Mouse (Mus musculus): ENCODE measurements around the gene Immp2l. TPM values are rescaled to one million over a fixed set of nuclear protein-coding genes. Genes with fewer than 3 reads are reported as not detected.

Immp2l gene
- polyA plus RNA-seq, 1 experiment from 2014 or later: 12.5 TPM

- no peak for ATAC-seq (ENCODE audit: low read depth)
- H3K36me3 ChIP-seq (ENCODE audit: control insufficient read depth, insufficient read depth): no peaks in the 10 kb centered on the region
- no peaks in the 10 kb centered on the region for H3K4me1 ChIP-seq (ENCODE audit: control insufficient read depth, low read depth, low read length)
- H3K4me3 ChIP-seq (ENCODE audit: low read depth, low read length): no peak overlapping the region
- H3K9me3 ChIP-seq (replicated peaks; ENCODE audit: control insufficient read depth, low read length): no peaks in the 10 kb centered on the region
- no peak overlapping the region for H3K4me2 ChIP-seq (ENCODE audit: low read depth, low read length)
- no peak overlapping the region for H3K9ac ChIP-seq (ENCODE audit: low read depth, low read length)
- no peaks in the 10 kb centered on the region for H3K27me3 ChIP-seq (ENCODE audit: control insufficient read depth, insufficient read depth, low read depth, low read length)
- no peak overlapping the region for H3K27ac ChIP-seq (ENCODE audit: low read length)
These were observed 404.9 kb downstream of the Immp2l start for GRCm38 (mm10) chr12:41428806-41429205.

- WGBS (ENCODE audit: insufficient replicate concordance): 45% methylated on average over 5 of the region's 5 CpGs
- ATAC-seq (ENCODE audit: low read depth): no peak
- H3K9ac ChIP-seq (ENCODE audit: low read depth, low read length): no peak overlapping the region
- no peaks in the 10 kb centered on the region for H3K36me3 ChIP-seq (ENCODE audit: control insufficient read depth, insufficient read depth)
- no peaks in the 10 kb centered on the region for H3K4me1 ChIP-seq (ENCODE audit: control insufficient read depth, low read depth, low read length)
- no peak overlapping the region for H3K4me2 ChIP-seq (ENCODE audit: low read depth, low read length)
- no peak overlapping the region for H3K4me3 ChIP-seq (ENCODE audit: low read depth, low read length)
- H3K27me3 ChIP-seq (ENCODE audit: control insufficient read depth, insufficient read depth, low read depth, low read length): no peaks in the 10 kb centered on the region
- no peak overlapping the region for H3K27ac ChIP-seq (ENCODE audit: low read length)
- H3K9me3 ChIP-seq (replicated peaks; ENCODE audit: control insufficient read depth, low read length): no peaks in the 10 kb centered on the region
These were observed 412.5 kb downstream of the Immp2l start for GRCm38 (mm10) chr12:41436206-41436985.

GRCm38 (mm10) chr12:41438446-41438845 lies 414.6 kb downstream of the Immp2l start:
- Histone ChIP-seq H3K9me3 (replicated peaks; ENCODE audit: control insufficient read depth, low read length) (no peaks in the 10 kb centered on the region), H3K27ac (ENCODE audit: low read length) (no peak overlapping the region), H3K27me3 (ENCODE audit: control insufficient read depth, insufficient read depth, low read depth, low read length) (no peaks in the 10 kb centered on the region), H3K9ac (ENCODE audit: low read depth, low read length) (no peak overlapping the region), H3K36me3 (ENCODE audit: control insufficient read depth, insufficient read depth) (no peaks in the 10 kb centered on the region), H3K4me2 (ENCODE audit: low read depth, low read length) (no peak overlapping the region), H3K4me1 (ENCODE audit: control insufficient read depth, low read depth, low read length) (no peaks in the 10 kb centered on the region), H3K4me3 (ENCODE audit: low read depth, low read length) (no peak overlapping the region)
- WGBS (ENCODE audit: insufficient replicate concordance): 38% methylated on average over 4 of the region's 4 CpGs
- ATAC-seq (ENCODE audit: low read depth): peak; percentile 65

- Histone ChIP-seq H3K9ac (ENCODE audit: low read depth, low read length) (no peak overlapping the region), H3K27ac (ENCODE audit: low read length) (no peak overlapping the region), H3K27me3 (ENCODE audit: control insufficient read depth, insufficient read depth, low read depth, low read length) (no peaks in the 10 kb centered on the region), H3K4me1 (ENCODE audit: control insufficient read depth, low read depth, low read length) (no peaks in the 10 kb centered on the region), H3K9me3 (replicated peaks; ENCODE audit: control insufficient read depth, low read length) (no peaks in the 10 kb centered on the region), H3K36me3 (ENCODE audit: control insufficient read depth, insufficient read depth) (no peaks in the 10 kb centered on the region), H3K4me3 (ENCODE audit: low read depth, low read length) (no peak overlapping the region), H3K4me2 (ENCODE audit: low read depth, low read length) (no peak overlapping the region)
- WGBS (ENCODE audit: insufficient replicate concordance): 74% methylated on average over 3 of the region's 3 CpGs
- ATAC-seq (ENCODE audit: low read depth): no peak
These were observed 444.6 kb downstream of the Immp2l start for GRCm38 (mm10) chr12:41468374-41468991.

- no peak for ATAC-seq (ENCODE audit: low read depth)
- no peak overlapping the region for H3K4me3 ChIP-seq (ENCODE audit: low read depth, low read length)
- H3K27me3 ChIP-seq (ENCODE audit: control insufficient read depth, insufficient read depth, low read depth, low read length): no peaks in the 10 kb centered on the region
- no peak overlapping the region for H3K27ac ChIP-seq (ENCODE audit: low read length)
- no peak overlapping the region for H3K9ac ChIP-seq (ENCODE audit: low read depth, low read length)
- H3K4me2 ChIP-seq (ENCODE audit: low read depth, low read length): no peak overlapping the region
- no peaks in the 10 kb centered on the region for H3K4me1 ChIP-seq (ENCODE audit: control insufficient read depth, low read depth, low read length)
- no peaks in the 10 kb centered on the region for H3K36me3 ChIP-seq (ENCODE audit: control insufficient read depth, insufficient read depth)
- WGBS (ENCODE audit: insufficient replicate concordance): 44% methylated on average over 6 of the region's 6 CpGs
- no peaks in the 10 kb centered on the region for H3K9me3 ChIP-seq (replicated peaks; ENCODE audit: control insufficient read depth, low read length)
These were observed 445.4 kb downstream of the Immp2l start for GRCm38 (mm10) chr12:41469096-41469801.

GRCm38 (mm10) chr12:41481486-41481885 lies 457.6 kb downstream of the Immp2l start:
- H3K36me3 ChIP-seq (ENCODE audit: control insufficient read depth, insufficient read depth): no peaks in the 10 kb centered on the region
- H3K9me3 ChIP-seq (replicated peaks; ENCODE audit: control insufficient read depth, low read length): no peaks in the 10 kb centered on the region
- H3K27ac ChIP-seq (ENCODE audit: low read length): no peak overlapping the region
- no peak for ATAC-seq (ENCODE audit: low read depth)
- 0 out of 2 replicates have a peak, but pooled peaks cover 6% of the 10 kb centered on the region for H3K27me3 ChIP-seq (ENCODE audit: control insufficient read depth, insufficient read depth, low read depth, low read length)
- no peak overlapping the region for H3K9ac ChIP-seq (ENCODE audit: low read depth, low read length)
- WGBS (ENCODE audit: insufficient replicate concordance): 30% methylated on average over 2 of the region's 2 CpGs
- no peak overlapping the region for H3K4me3 ChIP-seq (ENCODE audit: low read depth, low read length)
- H3K4me2 ChIP-seq (ENCODE audit: low read depth, low read length): no peak overlapping the region
- no peaks in the 10 kb centered on the region for H3K4me1 ChIP-seq (ENCODE audit: control insufficient read depth, low read depth, low read length)

GRCm38 (mm10) chr12:41483091-41483592 lies 459.3 kb downstream of the Immp2l start:
- no peak for ATAC-seq (ENCODE audit: low read depth)
- Histone ChIP-seq H3K4me3 (ENCODE audit: low read depth, low read length) (no peak overlapping the region), H3K9ac (ENCODE audit: low read depth, low read length) (no peak overlapping the region), H3K4me2 (ENCODE audit: low read depth, low read length) (no peak overlapping the region), H3K27ac (ENCODE audit: low read length) (no peak overlapping the region), H3K27me3 (ENCODE audit: control insufficient read depth, insufficient read depth, low read depth, low read length) (0 out of 2 replicates have a peak, but pooled peaks cover 6% of the 10 kb centered on the region), H3K4me1 (ENCODE audit: control insufficient read depth, low read depth, low read length) (no peaks in the 10 kb centered on the region), H3K9me3 (replicated peaks; ENCODE audit: control insufficient read depth, low read length) (no peaks in the 10 kb centered on the region), H3K36me3 (ENCODE audit: control insufficient read depth, insufficient read depth) (no peaks in the 10 kb centered on the region)
- WGBS (ENCODE audit: insufficient replicate concordance): 60% methylated on average over 5 of the region's 5 CpGs

GRCm38 (mm10) chr12:41483593-41484451 lies 459.9 kb downstream of the Immp2l start:
- H3K4me1 ChIP-seq (ENCODE audit: control insufficient read depth, low read depth, low read length): no peaks in the 10 kb centered on the region
- no peaks in the 10 kb centered on the region for H3K9me3 ChIP-seq (replicated peaks; ENCODE audit: control insufficient read depth, low read length)
- no peak overlapping the region for H3K27ac ChIP-seq (ENCODE audit: low read length)
- WGBS (ENCODE audit: insufficient replicate concordance): 34% methylated on average over 23 of the region's 23 CpGs
- 0 out of 2 replicates have a peak, but pooled peaks cover 6% of the 10 kb centered on the region for H3K27me3 ChIP-seq (ENCODE audit: control insufficient read depth, insufficient read depth, low read depth, low read length)
- H3K36me3 ChIP-seq (ENCODE audit: control insufficient read depth, insufficient read depth): no peaks in the 10 kb centered on the region
- H3K4me3 ChIP-seq (ENCODE audit: low read depth, low read length): no peak overlapping the region
- no peak overlapping the region for H3K4me2 ChIP-seq (ENCODE audit: low read depth, low read length)
- no peak overlapping the region for H3K9ac ChIP-seq (ENCODE audit: low read depth, low read length)
- no peak for ATAC-seq (ENCODE audit: low read depth)

Data from liver, embryonic 16.5 days (tissue).